Mouse (Mus musculus): ENCODE results near the gene Cadm3. TPM values are rescaled to one million over a fixed set of nuclear protein-coding genes. Genes with fewer than 3 reads are reported as not detected.

The Cadm3 gene
- total RNA-seq (2023) = not detected

DNA sequence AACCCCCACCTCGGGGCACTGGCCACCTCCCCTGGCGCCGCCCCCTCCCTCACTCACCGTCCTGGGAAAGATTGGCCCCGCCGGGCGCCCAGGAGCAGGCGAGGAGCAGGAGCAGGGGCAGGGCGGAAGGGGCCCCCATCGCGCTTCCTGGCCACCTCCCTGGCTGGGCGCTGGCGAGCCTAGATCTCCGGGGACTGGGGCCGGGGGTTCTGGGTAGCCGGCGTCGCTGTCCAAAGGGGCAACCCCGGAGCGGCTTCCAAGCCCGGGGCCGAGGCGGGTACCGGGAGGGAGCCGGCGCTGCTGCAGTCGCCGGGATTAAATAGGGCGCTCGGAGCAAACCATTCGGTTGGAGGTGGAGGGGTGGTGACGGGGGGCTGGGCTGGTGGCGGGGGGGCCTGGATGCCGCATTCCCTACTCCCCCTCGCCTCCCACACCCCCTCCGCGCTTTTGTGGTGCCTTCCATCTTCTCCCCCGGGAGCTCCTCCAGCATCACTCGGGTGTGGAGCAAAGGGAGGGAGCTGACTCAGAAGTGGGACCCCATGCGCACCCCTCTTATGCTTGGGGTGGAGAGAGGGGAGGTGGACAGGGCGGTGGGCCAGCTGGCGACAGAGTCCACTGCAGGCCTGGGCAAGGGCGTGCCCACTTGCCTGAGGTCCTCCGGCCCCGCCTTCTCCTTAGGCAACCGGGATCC is at the start of gene Cadm3:
TSS of gene Cadm3 (minus strand) at position 340 of the 691 bp plus-strand sequence.

DNA sequence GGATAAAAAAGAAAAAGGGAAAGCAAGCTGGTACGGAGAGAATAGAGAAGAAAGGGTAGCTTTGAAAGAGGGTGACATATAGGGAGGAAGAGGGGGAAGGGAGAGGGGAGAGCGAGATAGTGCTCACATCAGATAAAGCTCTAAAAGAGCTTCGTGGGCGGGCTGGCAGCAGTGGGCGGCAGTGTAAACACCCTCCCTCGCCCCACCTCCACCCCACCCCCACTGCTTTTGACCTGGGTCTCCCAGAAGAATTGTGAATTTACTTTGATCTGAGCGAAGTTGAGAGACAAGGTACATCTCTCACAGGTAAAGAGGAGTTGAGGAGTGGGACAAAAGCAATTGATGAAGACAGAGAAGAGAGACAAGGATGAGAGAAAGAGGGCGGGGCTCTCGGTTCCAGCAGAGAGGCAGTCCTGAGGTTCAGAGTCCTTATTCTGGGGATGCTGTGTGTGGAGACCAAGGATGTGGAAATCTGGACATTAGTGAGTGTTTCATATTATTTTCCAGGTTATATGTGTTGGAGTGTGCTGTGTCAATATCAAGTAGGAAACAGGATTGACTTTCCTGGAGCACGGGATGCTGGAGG is 17.0 kb downstream of the Cadm3 start, which contains the start of gene Aim2:
TSS of gene Aim2 (plus strand) at position 508 of the 586 bp plus-strand sequence.

GRCm38 (mm10) chr1:173333312-173334253 is 33.9 kb downstream of the Cadm3 start, which contains the start of gene Ackr1:
Gene Ackr1 (minus strand): TSS chr1:173333750.

Other genes with a start within 250 kb of the Cadm3 start
- gene Olfr1408, start 230.3 kb downstream of the Cadm3 start, total RNA-seq (2023) = not detected
- not detected for gene Olfr1406, start 177.1 kb downstream of the Cadm3 start, total RNA-seq (2023)
- not detected for gene Olfr218, start 169.9 kb downstream of the Cadm3 start, total RNA-seq (2023)
- not detected for gene Olfr1404, start 155.3 kb downstream of the Cadm3 start, total RNA-seq (2023)
- gene Fcer1a, start 140.5 kb downstream of the Cadm3 start, total RNA-seq (2023) = not detected
- gene Olfr418, start 101.7 kb downstream of the Cadm3 start, total RNA-seq (2023) = not detected
- gene Mptx2, start 89.9 kb downstream of the Cadm3 start, total RNA-seq (2023) = not detected
- not detected for gene Ackr1, start 33.9 kb downstream of the Cadm3 start, total RNA-seq (2023)
- gene Aim2, start 16.8 kb downstream of the Cadm3 start, total RNA-seq (2023) = 100 to 1,000 TPM; 118 to 130 TPM
- gene Ifi206, start 123.3 kb upstream of the Cadm3 start, total RNA-seq (2023) = 10 to 100 TPM; 61.4 to 87.1 TPM
- gene Ifi214, start 168.3 kb upstream of the Cadm3 start, total RNA-seq (2023) = 10 to 100 TPM; 40.4 to 47.6 TPM
- gene Ifi213, start 231.6 kb upstream of the Cadm3 start, total RNA-seq (2023) = 100 to 1,000 TPM in 1 of 2 experiments, 10 to 100 TPM in 1; 79.5 to 136 TPM

Data from B cell, adult 67 days (primary cell).